Mouse (Mus musculus) thymus, adult 2 months (tissue): ENCODE measurements around the gene Pitpnm3. TPM values are rescaled to one million over a fixed set of nuclear protein-coding genes. Genes with fewer than 3 reads are reported as not detected.

Source experiments
- DNase-seq: peaks from one replicate; pipeline ENCODE4 v3.0.0; 2021
- H3K27ac ChIP-seq: fragments of 200-500 bp; 2 replicates; pipeline ENCODE4 v1.5.1; 2012; ENCODE audit warnings: low read length, control low read depth; ENCODE audit not compliant: control insufficient read depth, insufficient read depth
- H3K27me3 ChIP-seq: fragments of 200-500 bp; 2 replicates; pipeline ENCODE4 v1.6.1; 2012; ENCODE audit warnings: mild to moderate bottlenecking, low read length, moderate library complexity, mixed read lengths; ENCODE audit not compliant: control insufficient read depth, insufficient read depth
- H3K36me3 ChIP-seq: fragments of 200-500 bp; 2 replicates; pipeline ENCODE4 v1.6.1; 2012; ENCODE audit warnings: mild to moderate bottlenecking, low read length, moderate library complexity; ENCODE audit not compliant: control insufficient read depth, insufficient read depth
- H3K4me1 ChIP-seq: fragments of 200-500 bp; replicated peaks from 2 replicates; pipeline ENCODE4 v1.6.1; 2012; ENCODE audit warnings: low read length; ENCODE audit not compliant: control insufficient read depth, insufficient read depth
- H3K4me3 ChIP-seq: fragments of 200-500 bp; 2 replicates; pipeline ENCODE4 v1.5.1; 2012; ENCODE audit warnings: mild to moderate bottlenecking, low read length, control low read depth, moderate library complexity; ENCODE audit not compliant: control insufficient read depth, insufficient read depth
- CTCF ChIP-seq: fragments of 200-500 bp; IDR thresholded peaks from 2 replicates; pipeline ENCODE4 v1.5.1; 2012; ENCODE audit warnings: mild to moderate bottlenecking, control low read depth, low read length, moderate library complexity, borderline replicate concordance; ENCODE audit not compliant: control insufficient read depth, poor library complexity, insufficient read depth; ENCODE audit errors: extremely low read depth
- POLR2A ChIP-seq: fragments of 200-500 bp; IDR thresholded peaks from 2 replicates; pipeline ENCODE4 v1.6.1; 2012; ENCODE audit warnings: mild to moderate bottlenecking, low read length, control low read depth, moderate library complexity; ENCODE audit not compliant: control insufficient read depth, poor library complexity, insufficient read depth; ENCODE audit errors: extremely low read depth
- WGBS: fragments of 180-500 bp; shearing (Covaris S2); methylation state at CpG from one replicate; pipeline ENCODE4 v1.1.7; 2018; 5-methylcytosine and 5-hydroxymethylcytosine counted together
- polyA plus RNA-seq: library from polyadenylated mRNA; depleted of rRNA; stranded (reverse); fragments of >200 nt; gene quantifications from 2 replicates; pipeline ENCODE4 v1.2.3, GENCODE M21; 2012

Gene Pitpnm3
- polyA plus RNA-seq, 1 experiment: 1.1 TPM

DNA sequence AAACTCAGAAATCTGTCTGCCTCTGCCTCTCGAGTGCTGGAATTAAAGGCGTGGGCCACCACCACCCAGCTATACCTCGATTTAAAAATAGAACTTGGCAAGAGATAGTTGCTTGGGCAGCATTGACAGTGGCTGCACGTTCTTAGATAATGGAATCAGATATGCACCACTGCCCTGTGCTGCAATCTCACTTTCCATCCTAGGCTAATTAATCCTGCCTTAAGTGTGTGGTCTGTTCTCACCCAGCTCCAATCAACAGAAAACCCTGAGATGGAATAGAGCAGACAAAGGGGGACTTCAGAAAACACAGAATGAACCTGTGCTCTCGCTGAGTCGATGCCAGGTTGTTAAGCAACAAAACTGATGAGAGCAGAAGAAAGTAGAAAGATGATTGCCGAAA is 32.0 kb downstream of the Pitpnm3 start:
- no peak for DNase-seq
- WGBS: 69% methylated on average over 7 of the region's 7 CpGs
- no peak overlapping the region for H3K27ac ChIP-seq
- no peaks in the 10 kb centered on the region for H3K36me3 ChIP-seq
- H3K4me1 ChIP-seq: no peaks in the 10 kb centered on the region
- no peaks in the 10 kb centered on the region for H3K27me3 ChIP-seq
- H3K4me3 ChIP-seq: no peak overlapping the region
- TF ChIP-seq CTCF (no peak), POLR2A (no peak)

DNA sequence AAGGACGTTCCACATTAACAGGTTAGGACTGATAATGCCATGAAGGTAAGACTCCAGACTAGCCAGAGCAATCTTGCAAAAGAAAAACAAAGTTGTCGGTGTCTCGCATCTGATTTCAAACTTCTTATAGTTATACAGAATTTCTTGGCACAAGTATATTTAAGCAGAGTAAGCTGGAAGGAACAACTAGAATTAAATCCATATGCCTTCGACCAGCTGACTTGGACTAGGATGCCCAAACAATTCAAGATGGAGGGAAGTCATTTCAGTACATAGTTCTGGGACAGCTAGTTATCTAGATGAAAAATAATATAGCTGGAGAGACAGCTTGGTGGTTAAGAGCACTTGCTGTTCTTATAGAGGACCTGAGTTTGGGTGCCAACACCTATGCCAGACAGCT is 34.6 kb downstream of the Pitpnm3 start:
- no peak overlapping the region for H3K4me3 ChIP-seq
- no peaks in the 10 kb centered on the region for H3K4me1 ChIP-seq
- no peak overlapping the region for H3K27ac ChIP-seq
- no peaks in the 10 kb centered on the region for H3K36me3 ChIP-seq
- DNase-seq: no peak
- WGBS: 88% methylated on average over 4 of the region's 4 CpGs
- TF ChIP-seq CTCF: no peak
- TF ChIP-seq POLR2A: no peak
- no peaks in the 10 kb centered on the region for H3K27me3 ChIP-seq

DNA sequence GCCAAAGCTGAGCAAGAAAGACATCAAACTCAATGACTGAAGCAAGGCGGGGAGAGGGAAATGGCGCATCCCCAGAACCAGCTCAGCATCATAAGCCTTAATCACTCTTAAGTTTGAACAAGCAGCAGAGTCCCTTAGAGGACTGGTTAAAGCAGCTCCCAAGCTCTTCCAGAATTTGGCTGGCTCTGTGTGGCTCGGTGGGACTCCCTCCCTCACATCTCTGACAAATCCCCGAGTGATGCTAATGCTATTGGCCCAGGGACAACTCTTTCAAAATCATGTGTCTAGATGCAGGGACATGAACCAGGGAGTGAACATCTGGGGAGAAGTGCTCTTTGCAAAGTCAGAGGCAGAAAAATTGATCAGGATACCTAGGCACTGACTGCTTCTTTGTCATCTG is 36.4 kb downstream of the Pitpnm3 start:
- DNase-seq: no peak
- Histone ChIP-seq H3K36me3 (no peaks in the 10 kb centered on the region), H3K27ac (no peak overlapping the region), H3K4me1 (no peaks in the 10 kb centered on the region), H3K27me3 (no peaks in the 10 kb centered on the region), H3K4me3 (no peak overlapping the region)
- WGBS: 82% methylated on average over 4 of the region's 4 CpGs
- no peak for TF ChIP-seq CTCF
- no peak for TF ChIP-seq POLR2A

DNA sequence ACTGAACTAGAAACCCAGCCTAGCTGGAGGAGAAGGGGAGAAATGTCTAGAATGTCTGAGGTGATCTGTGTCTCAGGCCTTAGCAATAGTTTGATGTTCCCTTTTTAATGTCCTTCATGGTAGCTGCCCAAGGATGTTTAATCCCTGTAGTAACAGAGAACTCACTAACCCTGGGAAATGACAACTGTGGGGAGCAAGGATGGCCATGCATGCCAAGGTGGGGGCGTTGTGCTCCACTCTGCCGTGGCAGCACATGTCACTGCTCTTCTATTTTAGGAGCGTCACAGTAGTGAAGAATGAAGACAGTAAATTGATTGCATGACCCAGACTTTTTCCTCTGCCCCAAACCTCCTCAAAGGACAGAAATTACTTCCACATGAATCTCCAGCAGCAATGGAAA is 37.6 kb downstream of the Pitpnm3 start:
- H3K27ac ChIP-seq: no peak overlapping the region
- H3K27me3 ChIP-seq: no peaks in the 10 kb centered on the region

DNA sequence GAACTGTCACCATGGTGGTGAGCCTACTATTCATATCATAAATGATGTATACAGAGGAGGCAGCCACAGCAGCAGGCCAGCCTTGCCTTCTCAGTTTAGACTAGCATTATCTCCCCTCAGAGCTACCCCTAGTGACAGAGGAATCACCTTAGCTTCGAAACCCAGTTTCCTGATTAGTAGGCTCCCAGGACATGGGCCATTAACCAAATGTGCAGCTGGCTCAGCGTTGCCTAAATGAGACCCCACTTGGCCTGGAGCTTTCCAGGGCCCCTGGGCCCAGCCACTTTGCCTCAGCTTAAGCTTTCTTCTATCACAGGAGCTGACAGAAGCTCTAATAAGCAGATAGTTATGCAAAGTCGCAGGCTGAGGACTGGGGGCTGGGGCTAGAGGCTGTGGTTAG is 39.6 kb downstream of the Pitpnm3 start:
- no peaks in the 10 kb centered on the region for H3K36me3 ChIP-seq
- 73% methylated on average over 3 of the region's 3 CpGs for WGBS
- H3K4me1 ChIP-seq: no peaks in the 10 kb centered on the region

More for the DNA sequence above, 37.6 kb downstream of the Pitpnm3 start:
- no peak for DNase-seq
- Histone ChIP-seq H3K36me3 (no peaks in the 10 kb centered on the region), H3K4me1 (no peaks in the 10 kb centered on the region), H3K4me3 (no peak overlapping the region)
- no peak for TF ChIP-seq CTCF
- no peak for TF ChIP-seq POLR2A
- 88% methylated on average over 3 of the region's 3 CpGs for WGBS

DNA sequence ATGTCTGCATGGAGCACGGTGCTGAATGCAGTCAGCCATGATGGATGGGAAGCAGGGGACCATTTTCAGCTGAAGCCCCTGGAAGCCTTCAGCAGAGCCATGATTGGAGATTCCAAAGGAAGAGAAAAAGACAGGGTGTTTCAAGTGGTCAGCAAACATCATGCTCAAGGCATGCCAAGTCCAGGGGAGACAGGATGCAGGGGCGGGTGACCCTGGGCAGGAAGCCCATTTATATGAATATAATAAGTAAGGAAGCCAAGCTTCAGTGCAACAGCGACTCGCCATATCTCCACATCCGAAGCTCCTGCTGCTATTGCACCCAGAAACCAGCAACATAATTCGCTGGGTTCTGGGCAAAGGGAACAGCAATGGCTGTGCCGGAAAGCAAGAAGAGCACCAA is 41.1 kb downstream of the Pitpnm3 start:
- Histone ChIP-seq H3K4me3 (no peak overlapping the region), H3K27me3 (no peaks in the 10 kb centered on the region), H3K4me1 (no peaks in the 10 kb centered on the region), H3K27ac (no peak overlapping the region), H3K36me3 (no peaks in the 10 kb centered on the region)
- 87% methylated on average over 7 of the region's 7 CpGs for WGBS
- DNase-seq: no peak
- TF ChIP-seq POLR2A: no peak
- no peak for TF ChIP-seq CTCF

More for the DNA sequence above, 39.6 kb downstream of the Pitpnm3 start:
- no peaks in the 10 kb centered on the region for H3K27me3 ChIP-seq
- H3K27ac ChIP-seq: no peak overlapping the region
- H3K4me3 ChIP-seq: no peak overlapping the region
- no peak for DNase-seq
- no peak for TF ChIP-seq CTCF
- TF ChIP-seq POLR2A: no peak

DNA sequence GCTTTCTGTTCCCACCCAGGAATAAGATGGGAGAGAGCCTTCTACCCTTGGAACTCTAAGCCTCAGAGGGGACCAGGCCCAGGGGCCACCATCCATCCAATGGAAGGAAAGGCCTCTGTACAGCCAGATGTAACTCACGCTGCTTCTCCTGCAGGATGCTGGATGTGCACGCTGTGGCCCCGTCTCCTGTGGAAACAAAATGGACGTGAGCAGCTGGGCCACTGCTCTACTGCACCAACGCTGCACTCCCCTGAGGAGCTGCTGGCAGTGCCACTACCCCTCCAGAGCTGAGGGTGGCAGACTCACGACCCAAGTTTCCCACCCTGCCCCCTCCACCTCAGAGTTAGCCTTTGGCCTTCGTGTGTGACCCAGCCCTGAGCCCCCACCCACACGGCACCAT is 43.2 kb downstream of the Pitpnm3 start:
- no peak for DNase-seq
- 83% methylated on average over 8 of the region's 8 CpGs for WGBS
- Histone ChIP-seq H3K36me3 (no peaks in the 10 kb centered on the region), H3K4me1 (no peaks in the 10 kb centered on the region), H3K27me3 (no peaks in the 10 kb centered on the region), H3K4me3 (no peak overlapping the region), H3K27ac (no peak overlapping the region)
- TF ChIP-seq CTCF (no peak), POLR2A (no peak)
